Mouse (Mus musculus): ENCODE results near the gene 2010111I01Rik. TPM values are rescaled to one million over a fixed set of nuclear protein-coding genes. Genes with fewer than 3 reads are reported as not detected.

2010111I01Rik gene
- total and polyA plus RNA-seq, 3 experiments = 13.3 to 19.8 (median 14.4) TPM

- Histone ChIP-seq H3K79me2 (replicated peaks; ENCODE audit: control insufficient read depth, extremely low read depth, insufficient read depth, poor library complexity, severe bottlenecking) (no peaks in the 10 kb centered on the region), H3K27me3 (replicated peaks) (no peaks in the 10 kb centered on the region), H3K4me1 (ENCODE audit: control insufficient read depth in 1 of 2, insufficient read depth in 2 of 2) (peaks cover 0 to 5% of the 10 kb centered on the region in 2 experiments; a peak in 2 of 4 replicates), H3K4me3 (replicated peaks in 1 of 3; ENCODE audit: low read depth in 2 of 3, low read length in 2 of 3, poor library complexity in 1 of 3) (no peak overlapping the region), H3K9me3 (replicated peaks; ENCODE audit: low read length) (no peaks in the 10 kb centered on the region), H3K27ac (ENCODE audit: insufficient read depth, low read depth) (no peak overlapping the region), H3K9ac (ENCODE audit: insufficient read depth, low read depth) (no peak overlapping the region), H3K36me3 (replicated peaks in 1 of 2; ENCODE audit: control insufficient read depth in 1 of 2, insufficient read depth in 1 of 2, low read length in 1 of 2) (peaks cover 26 to 75% of the 10 kb centered on the region in 2 experiments), H3K4me2 (ENCODE audit: insufficient read depth, low read depth, poor library complexity, severe bottlenecking) (no peak overlapping the region)
- in situ Hi-C loops (cut with MboI; ENCODE audit: low pct_ligation_motif_present, low pct_unique_long_range_greater_than_20kb, low sequenced_read_pairs) (no loop called here), dilution Hi-C loops (cut with MboI; ENCODE audit: extremely low pct_ligation_motif_present, extremely low pct_unique_long_range_greater_than_20kb, low sequenced_read_pairs) (no loop called here)
- DNase-seq (ENCODE audit: extremely low read depth) = no peak
- TF ChIP-seq MAX (IDR thresholded peaks at IDR 0.05; ENCODE audit: low read length) (no peak), IRF4 (IDR thresholded peaks at IDR 0.05; ENCODE audit: low read depth, low read length) (no peak), CTCF (conservative IDR thresholded peaks at IDR 0.05 in 1 of 2, IDR thresholded peaks at IDR 0.05 in 1 of 2; ENCODE audit: low read depth in 2 of 2, low read length in 2 of 2) (no peak), HCFC1 (IDR thresholded peaks at IDR 0.05; ENCODE audit: low read depth, low read length) (no peak), JUN (IDR thresholded peaks at IDR 0.05; ENCODE audit: insufficient read depth, low read depth, low read length) (no peak), EP300 (IDR thresholded peaks at IDR 0.05; ENCODE audit: low read length) (no peak), POLR2A (IDR thresholded peaks at IDR 0.05; ENCODE audit: low read depth, low read length) (no peak), ZC3H11A (IDR thresholded peaks at IDR 0.05; ENCODE audit: low read depth, low read length) (no peak), POLR2AphosphoS2 (IDR thresholded peaks at IDR 0.05; ENCODE audit: low read depth, low read length) (no peak), USF2 (conservative IDR thresholded peaks at IDR 0.05; ENCODE audit: low read depth, low read length) (no peak), ELF1 (IDR thresholded peaks at IDR 0.05; ENCODE audit: low read depth, low read length) (no peak), KAT2A (IDR thresholded peaks at IDR 0.05; ENCODE audit: insufficient replicate concordance, low read length) (no peak), UBTF (IDR thresholded peaks at IDR 0.05; ENCODE audit: low read depth, low read length) (no peak), CHD1 (IDR thresholded peaks at IDR 0.05; ENCODE audit: low read depth, low read length) (no peak), E2F4 (IDR thresholded peaks at IDR 0.05; ENCODE audit: insufficient replicate concordance, low read depth, low read length) (no peak), SIN3A (IDR thresholded peaks at IDR 0.05; ENCODE audit: low read length) (no peak), PAX5 (IDR thresholded peaks at IDR 0.05; ENCODE audit: low read length) (no peak)
Observed at GRCm38 (mm10) chr13:63283236-63283635, 318.5 kb downstream of the 2010111I01Rik start.

- H3K4me2 ChIP-seq (ENCODE audit: insufficient read depth, low read depth, poor library complexity, severe bottlenecking) = no peak overlapping the region
- H3K9me3 ChIP-seq (replicated peaks; ENCODE audit: low read length) = no peaks in the 10 kb centered on the region
- H3K9ac ChIP-seq (ENCODE audit: insufficient read depth, low read depth) = no peak overlapping the region
- in situ Hi-C loops (cut with MboI; ENCODE audit: low pct_ligation_motif_present, low pct_unique_long_range_greater_than_20kb, low sequenced_read_pairs) (no loop called here), dilution Hi-C loops (cut with MboI; ENCODE audit: extremely low pct_ligation_motif_present, extremely low pct_unique_long_range_greater_than_20kb, low sequenced_read_pairs) (no loop called here)
- TF ChIP-seq JUND (conservative IDR thresholded peaks at IDR 0.05; ENCODE audit: low read depth, low read length) = no peak
- TF ChIP-seq ELF1 (IDR thresholded peaks at IDR 0.05; ENCODE audit: low read depth, low read length) = no peak
- TF ChIP-seq CTCF (conservative IDR thresholded peaks at IDR 0.05 in 1 of 2, IDR thresholded peaks at IDR 0.05 in 1 of 2; ENCODE audit: low read depth in 2 of 2, low read length in 2 of 2) = no peak
- TF ChIP-seq MAFK (IDR thresholded peaks at IDR 0.05; ENCODE audit: insufficient replicate concordance, low read length) = no peak
- TF ChIP-seq TCF12 (IDR thresholded peaks at IDR 0.05; ENCODE audit: low read depth, low read length) = no peak
- no peak for TF ChIP-seq MAZ (IDR thresholded peaks at IDR 0.05; ENCODE audit: low read depth, low read length)
- TF ChIP-seq MEF2A (IDR thresholded peaks at IDR 0.05; ENCODE audit: borderline replicate concordance, low read depth, low read length) = no peak
- no peak for TF ChIP-seq NELFE (IDR thresholded peaks at IDR 0.05; ENCODE audit: low read depth, low read length)
- TF ChIP-seq KAT2A (IDR thresholded peaks at IDR 0.05; ENCODE audit: insufficient replicate concordance, low read length) = no peak
- H3K4me3 ChIP-seq (replicated peaks in 1 of 3; ENCODE audit: low read depth in 2 of 3, low read length in 2 of 3, poor library complexity in 1 of 3) = no peak overlapping the region
- H3K79me2 ChIP-seq (replicated peaks; ENCODE audit: control insufficient read depth, extremely low read depth, insufficient read depth, poor library complexity, severe bottlenecking) = no peaks in the 10 kb centered on the region
- no peak overlapping the region for H3K27ac ChIP-seq (ENCODE audit: insufficient read depth, low read depth)
- H3K4me1 ChIP-seq (ENCODE audit: control insufficient read depth in 1 of 2, insufficient read depth in 2 of 2) = no peaks in the 10 kb centered on the region
- H3K36me3 ChIP-seq (replicated peaks in 1 of 2; ENCODE audit: control insufficient read depth in 1 of 2, insufficient read depth in 1 of 2, low read length in 1 of 2) = peaks cover 32 to 80% of the 10 kb centered on the region in 2 experiments
- no peak for DNase-seq (ENCODE audit: extremely low read depth)
- H3K27me3 ChIP-seq (replicated peaks) = no peaks in the 10 kb centered on the region
Observed at GRCm38 (mm10) chr13:63284748-63285147, 320.1 kb downstream of the 2010111I01Rik start.

All from CH12.LX (cell line).